Mouse (Mus musculus) CD4-positive, CD25-positive, alpha-beta regulatory T cell (primary cell): Measurements from ENCODE around the gene Car3. TPM values are rescaled to one million over a fixed set of nuclear protein-coding genes. Genes with fewer than 3 reads are reported as not detected.

Experiments used
- polyA plus RNA-seq: library from polyadenylated mRNA; unstranded; fragments of 100-300 nt; shearing (Covaris generic); gene quantifications from one replicate; pipeline ENCODE4 v1.2.1, GENCODE M21; 2017

Car3 gene
- polyA plus RNA-seq: not detected

DNA sequence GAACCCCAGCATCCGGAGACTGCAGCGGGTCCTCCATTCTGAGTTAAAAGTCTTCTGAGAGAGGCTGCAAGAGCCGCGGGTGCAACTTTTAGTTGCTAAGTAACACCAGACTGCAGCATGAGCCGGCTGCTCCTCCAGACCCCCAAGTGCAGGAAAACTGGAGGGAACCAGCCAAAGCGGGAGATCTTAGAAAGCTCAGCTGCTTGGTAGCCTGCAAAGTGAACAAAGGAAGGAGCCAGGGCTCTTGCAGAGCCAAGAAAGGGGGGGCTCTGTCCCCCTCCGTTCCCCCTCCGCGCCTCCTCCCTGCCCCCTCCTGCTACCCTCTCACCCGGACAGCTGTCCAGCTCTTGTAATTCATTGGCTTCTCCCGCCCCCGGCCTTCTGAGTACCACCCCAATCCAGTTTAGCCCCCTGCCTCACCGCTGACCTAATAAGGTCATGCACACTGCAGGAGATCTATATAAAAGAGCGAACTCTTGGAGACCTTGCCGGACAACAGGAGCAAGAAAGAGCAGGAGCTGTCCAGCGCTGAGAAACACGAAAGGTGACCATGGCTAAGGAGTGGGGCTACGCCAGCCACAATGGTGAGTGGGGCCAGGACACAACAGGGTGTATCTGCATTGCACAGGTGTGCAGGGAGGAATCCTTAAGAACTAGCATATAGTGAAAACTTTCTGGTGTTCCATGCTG lies at the start of gene Car3:
Gene Car3 (plus strand): TSS at position 491 of the 690 bp plus-strand sequence.

DNA sequence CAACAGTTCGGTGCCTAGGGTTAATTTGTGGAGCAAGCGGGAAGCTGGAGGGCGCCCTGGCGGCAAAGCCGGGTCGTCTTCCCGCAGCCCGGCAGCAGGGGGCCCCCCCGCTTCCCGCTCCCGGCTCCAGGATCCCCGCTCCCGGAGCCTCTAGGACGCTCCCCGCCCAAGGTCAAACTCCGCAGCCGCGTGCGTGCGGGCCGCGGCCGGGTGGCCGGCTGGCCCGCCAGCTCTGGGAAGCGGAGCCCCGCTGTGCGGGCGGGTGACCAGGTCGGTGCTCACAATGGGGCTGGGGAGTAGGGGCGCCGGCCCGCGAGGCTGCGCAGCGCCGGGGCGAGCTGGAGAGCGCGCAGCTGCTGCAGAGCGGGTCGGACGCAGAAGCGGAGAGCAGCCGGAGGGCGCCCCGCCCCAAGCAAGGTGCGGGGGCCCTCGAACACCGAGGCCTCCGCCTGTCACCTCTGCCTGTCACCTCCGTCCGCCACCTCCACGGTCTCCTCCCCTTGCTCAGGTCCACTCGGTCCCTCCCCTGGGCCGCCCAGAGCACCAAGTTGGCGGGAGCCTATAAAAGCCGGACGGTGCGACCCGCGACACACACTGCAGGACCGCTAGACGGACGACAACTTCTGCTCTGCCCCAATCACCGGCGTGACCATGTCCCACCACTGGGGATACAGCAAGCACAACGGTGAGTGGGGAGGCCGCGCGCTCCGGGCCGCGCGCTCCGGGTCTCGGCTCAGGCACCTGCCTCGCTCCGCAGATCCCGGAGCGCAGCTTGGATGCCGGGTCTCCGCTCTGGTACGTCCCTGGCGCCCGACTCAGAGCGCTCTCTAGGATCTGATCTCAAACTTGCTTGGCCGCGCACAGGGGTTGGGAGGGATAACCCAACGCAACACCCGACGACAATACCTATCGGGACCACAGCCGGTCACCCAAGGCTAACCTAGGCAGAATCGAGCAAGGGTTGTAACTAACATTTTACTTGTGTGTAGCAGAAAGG lies 23.1 kb downstream of the Car3 start, which contains the start of gene Car2:
Gene Car2 (plus strand): TSS at position 172 of the 997 bp plus-strand sequence.

Other genes starting within 250 kb of the Car3 start
- gene Car13, start 221.8 kb upstream of the Car3 start, polyA plus RNA-seq: not detected
- gene Car1, start 55.1 kb upstream of the Car3 start, polyA plus RNA-seq: not detected
- 5.3 TPM for gene Car2, start 22.8 kb downstream of the Car3 start, polyA plus RNA-seq